Mouse (Mus musculus): ENCODE data around the gene Anapc16. TPM values are rescaled to one million over a fixed set of nuclear protein-coding genes. Genes with fewer than 3 reads are reported as not detected.

Gene Anapc16
- total RNA-seq, 1 experiment = 54.5 TPM

DNA sequence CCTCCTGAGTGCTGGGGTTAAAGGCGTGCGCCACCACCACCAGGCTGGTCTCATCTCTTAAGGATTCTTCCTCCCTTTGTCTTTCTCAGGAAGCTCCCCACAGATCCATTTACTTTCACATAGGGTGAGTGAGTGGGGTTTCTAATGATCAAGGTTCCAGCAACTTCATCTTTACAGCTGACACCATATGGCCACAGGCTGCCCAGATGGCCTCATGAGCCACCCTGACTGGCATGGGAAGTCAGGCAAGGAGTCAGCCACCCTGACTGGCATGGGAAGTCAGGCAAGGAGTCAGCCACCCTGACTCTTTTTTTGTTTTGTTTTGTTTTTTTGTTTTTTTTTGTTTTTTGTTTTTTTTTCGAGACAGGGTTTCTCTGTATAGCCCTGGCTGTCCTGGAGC, 57.5 kb downstream of the Anapc16 start:
- DNase-seq (ENCODE audit: low read depth, low spot score) = no peak
- peaks cover 0 to 17% of the 10 kb centered on the region in 2 experiments; a peak in 2 of 4 replicates for H3K4me1 ChIP-seq (ENCODE audit: control insufficient read depth in 2 of 2, insufficient read depth in 2 of 2, low read length in 2 of 2, poor library complexity in 1 of 2)
- in situ Hi-C loops (cut with MboI; ENCODE audit: low sequenced_read_pairs in 2 of 2, unreplicated experiment in 2 of 2) = no loop called here
- H3K36me3 ChIP-seq (ENCODE audit: control insufficient read depth, insufficient read depth, low read length, poor library complexity, severe bottlenecking) = peaks cover 8% of the 10 kb centered on the region
- no peak for TF ChIP-seq CHD2 (IDR thresholded peaks at IDR 0.05; ENCODE audit: low read depth, low read length)
- TF ChIP-seq MAFK (IDR thresholded peaks at IDR 0.05; ENCODE audit: insufficient read depth, low read depth, low read length) = no peak
- no peak for TF ChIP-seq ZC3H11A (IDR thresholded peaks at IDR 0.05; ENCODE audit: borderline replicate concordance, low read depth, low read length)
- TF ChIP-seq ZNF384 (IDR thresholded peaks at IDR 0.05; ENCODE audit: low read depth, low read length) = no peak
- no peak for TF ChIP-seq HCFC1 (IDR thresholded peaks at IDR 0.05; ENCODE audit: borderline replicate concordance, insufficient read depth, low read length)
- no peak overlapping the region for H3K27ac ChIP-seq (ENCODE audit: insufficient read depth, low read depth, low read length, poor library complexity, severe bottlenecking)
- no peak overlapping the region for H3K4me3 ChIP-seq (ENCODE audit: insufficient read depth in 1 of 2, low read depth in 1 of 2, low read length in 2 of 2, poor library complexity in 1 of 2, severe bottlenecking in 1 of 2)
- no peak overlapping the region for H3K9ac ChIP-seq (ENCODE audit: insufficient read depth, low read depth, low read length, poor library complexity, severe bottlenecking)
- H3K9me3 ChIP-seq (ENCODE audit: control insufficient read depth, insufficient read depth, low read depth, low read length) = no peaks in the 10 kb centered on the region

DNA sequence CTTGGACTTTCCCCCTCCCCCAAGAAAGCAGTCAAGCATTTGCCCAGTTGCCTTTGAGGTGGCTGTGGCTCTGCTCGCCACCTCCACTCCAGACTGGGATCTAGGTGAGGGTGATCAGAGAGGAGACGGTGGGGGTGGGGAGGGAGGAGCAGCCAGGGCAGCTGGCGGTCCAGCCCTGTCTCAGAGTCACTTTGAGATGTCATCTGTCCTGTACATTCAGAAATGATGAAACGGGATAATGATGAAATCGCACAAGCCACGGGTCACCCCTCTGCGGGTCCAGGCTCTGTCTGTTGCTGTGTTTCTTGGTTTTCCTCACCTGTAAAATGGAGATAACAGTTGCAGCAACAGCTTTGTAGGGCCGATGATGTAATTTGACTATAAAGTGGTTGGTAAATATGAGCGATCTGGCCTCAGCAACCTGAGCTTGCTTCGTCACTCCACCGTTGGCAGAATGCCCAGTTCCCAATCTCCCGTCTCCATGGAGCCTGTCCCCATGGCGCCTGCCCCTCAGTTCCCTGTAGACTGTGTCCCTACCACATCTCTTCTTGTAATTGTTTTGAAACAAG, 59.4 kb downstream of the Anapc16 start:
- in situ Hi-C loops (cut with MboI; ENCODE audit: low sequenced_read_pairs in 2 of 2, unreplicated experiment in 2 of 2) = no loop called here
- TF ChIP-seq MAFK (IDR thresholded peaks at IDR 0.05; ENCODE audit: insufficient read depth, low read depth, low read length) (no peak), ZC3H11A (IDR thresholded peaks at IDR 0.05; ENCODE audit: borderline replicate concordance, low read depth, low read length) (no peak), CHD2 (IDR thresholded peaks at IDR 0.05; ENCODE audit: low read depth, low read length) (no peak), HCFC1 (IDR thresholded peaks at IDR 0.05; ENCODE audit: borderline replicate concordance, insufficient read depth, low read length) (no peak), ZNF384 (IDR thresholded peaks at IDR 0.05; ENCODE audit: low read depth, low read length) (no peak)
- no peak for DNase-seq (ENCODE audit: low read depth, low spot score)
- Histone ChIP-seq H3K9me3 (ENCODE audit: control insufficient read depth, insufficient read depth, low read depth, low read length) (no peaks in the 10 kb centered on the region), H3K4me3 (ENCODE audit: insufficient read depth in 1 of 2, low read depth in 1 of 2, low read length in 2 of 2, poor library complexity in 1 of 2, severe bottlenecking in 1 of 2) (peak overlapping the region; percentile 8 to 24; a peak in 2 of 4 replicates), H3K27ac (ENCODE audit: insufficient read depth, low read depth, low read length, poor library complexity, severe bottlenecking) (no peak overlapping the region), H3K9ac (ENCODE audit: insufficient read depth, low read depth, low read length, poor library complexity, severe bottlenecking) (peak overlapping the region; percentile 52), H3K36me3 (ENCODE audit: control insufficient read depth, insufficient read depth, low read length, poor library complexity, severe bottlenecking) (no peaks in the 10 kb centered on the region), H3K4me1 (ENCODE audit: control insufficient read depth in 2 of 2, insufficient read depth in 2 of 2, low read length in 2 of 2, poor library complexity in 1 of 2) (peaks cover 0 to 17% of the 10 kb centered on the region in 2 experiments; a peak in 2 of 4 replicates)

DNA sequence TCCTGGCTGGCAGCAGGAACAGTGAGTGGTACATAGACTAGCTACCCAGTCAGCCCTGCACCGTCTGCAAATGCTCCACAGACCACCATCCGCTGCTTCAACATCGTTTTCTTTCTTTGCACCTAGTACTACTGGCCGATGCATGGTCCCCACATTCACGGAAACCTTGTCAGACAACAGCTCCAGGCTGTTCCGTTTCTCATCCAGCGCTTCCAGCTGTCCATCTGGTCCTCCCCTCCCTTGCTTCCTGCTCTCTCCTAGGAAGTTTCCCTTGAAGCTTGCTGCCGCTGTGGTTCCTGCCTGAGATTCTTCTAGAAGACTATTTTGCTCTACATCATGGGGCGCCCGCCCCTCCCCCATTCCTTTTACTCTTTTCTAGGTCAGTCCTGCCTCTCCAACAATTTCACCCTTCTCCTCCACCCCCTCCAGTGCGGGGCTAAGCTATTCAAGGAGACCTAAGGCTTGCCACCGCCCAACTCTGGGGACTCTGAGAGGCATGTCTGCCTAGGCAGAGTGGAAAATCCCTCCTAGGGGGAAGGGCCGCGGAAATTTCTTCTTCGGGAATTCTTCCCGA, 60.0 kb downstream of the Anapc16 start:
- H3K36me3 ChIP-seq (ENCODE audit: control insufficient read depth, insufficient read depth, low read length, poor library complexity, severe bottlenecking) = no peaks in the 10 kb centered on the region
- H3K4me1 ChIP-seq (ENCODE audit: control insufficient read depth in 2 of 2, insufficient read depth in 2 of 2, low read length in 2 of 2, poor library complexity in 1 of 2) = peaks cover 0 to 17% of the 10 kb centered on the region in 2 experiments; a peak in 2 of 4 replicates
- no peak overlapping the region for H3K27ac ChIP-seq (ENCODE audit: insufficient read depth, low read depth, low read length, poor library complexity, severe bottlenecking)
- peak overlapping the region; percentile 8 to 24; a peak in 3 of 4 replicates for H3K4me3 ChIP-seq (ENCODE audit: insufficient read depth in 1 of 2, low read depth in 1 of 2, low read length in 2 of 2, poor library complexity in 1 of 2, severe bottlenecking in 1 of 2)
- no peaks in the 10 kb centered on the region for H3K9me3 ChIP-seq (ENCODE audit: control insufficient read depth, insufficient read depth, low read depth, low read length)
- peak overlapping the region; percentile 52 for H3K9ac ChIP-seq (ENCODE audit: insufficient read depth, low read depth, low read length, poor library complexity, severe bottlenecking)
- in situ Hi-C loops (cut with MboI; ENCODE audit: low sequenced_read_pairs in 2 of 2, unreplicated experiment in 2 of 2) = no loop called here
- DNase-seq (ENCODE audit: low read depth, low spot score) = no peak
- TF ChIP-seq CHD2 (IDR thresholded peaks at IDR 0.05; ENCODE audit: low read depth, low read length) (no peak), ZC3H11A (IDR thresholded peaks at IDR 0.05; ENCODE audit: borderline replicate concordance, low read depth, low read length) (no peak), MAFK (IDR thresholded peaks at IDR 0.05; ENCODE audit: insufficient read depth, low read depth, low read length) (no peak), HCFC1 (IDR thresholded peaks at IDR 0.05; ENCODE audit: borderline replicate concordance, insufficient read depth, low read length) (no peak), ZNF384 (IDR thresholded peaks at IDR 0.05; ENCODE audit: low read depth, low read length) (no peak)

DNA sequence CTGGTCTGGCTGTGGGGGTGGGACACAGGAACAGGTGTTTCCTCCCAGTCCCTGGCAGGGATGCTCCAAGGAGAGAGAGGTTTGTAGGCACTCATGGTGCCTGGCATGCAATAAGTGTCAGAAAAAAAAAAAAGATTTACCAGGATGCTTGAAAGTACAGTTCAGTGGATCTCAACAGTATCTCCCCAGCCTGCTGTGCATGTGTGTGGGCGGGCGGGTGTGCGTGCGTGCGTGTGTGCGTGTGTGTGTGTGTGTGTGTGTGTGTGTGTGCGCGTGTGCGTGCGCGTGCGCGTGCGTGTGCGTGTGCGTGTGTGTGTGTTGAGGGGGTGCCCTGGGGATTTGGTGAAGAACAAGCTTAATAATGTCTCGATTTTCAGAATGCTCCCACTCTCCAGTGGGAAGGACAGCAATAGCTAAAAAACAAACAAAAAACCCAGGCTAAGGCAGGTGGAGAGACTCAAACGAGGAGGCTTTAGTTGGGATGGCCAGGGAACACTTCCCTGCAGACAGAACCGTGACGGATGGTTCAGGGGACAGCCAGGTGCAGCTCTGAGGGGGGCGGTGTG, 60.6 kb downstream of the Anapc16 start:
- Histone ChIP-seq H3K4me3 (ENCODE audit: insufficient read depth in 1 of 2, low read depth in 1 of 2, low read length in 2 of 2, poor library complexity in 1 of 2, severe bottlenecking in 1 of 2) (peak overlapping the region; percentile 8 to 24; a peak in 2 of 4 replicates), H3K36me3 (ENCODE audit: control insufficient read depth, insufficient read depth, low read length, poor library complexity, severe bottlenecking) (no peaks in the 10 kb centered on the region), H3K9me3 (ENCODE audit: control insufficient read depth, insufficient read depth, low read depth, low read length) (no peaks in the 10 kb centered on the region), H3K27ac (ENCODE audit: insufficient read depth, low read depth, low read length, poor library complexity, severe bottlenecking) (no peak overlapping the region), H3K9ac (ENCODE audit: insufficient read depth, low read depth, low read length, poor library complexity, severe bottlenecking) (peak overlapping the region; percentile 17; the same call in 1 of the 2 replicates), H3K4me1 (ENCODE audit: control insufficient read depth in 2 of 2, insufficient read depth in 2 of 2, low read length in 2 of 2, poor library complexity in 1 of 2) (peaks cover 0 to 17% of the 10 kb centered on the region in 2 experiments; a peak in 2 of 4 replicates)
- no peak for TF ChIP-seq ZNF384 (IDR thresholded peaks at IDR 0.05; ENCODE audit: low read depth, low read length)
- TF ChIP-seq CHD2 (IDR thresholded peaks at IDR 0.05; ENCODE audit: low read depth, low read length) = no peak
- TF ChIP-seq HCFC1 (IDR thresholded peaks at IDR 0.05; ENCODE audit: borderline replicate concordance, insufficient read depth, low read length) = no peak
- in situ Hi-C loops (cut with MboI; ENCODE audit: low sequenced_read_pairs in 2 of 2, unreplicated experiment in 2 of 2) = no loop called here
- no peak for DNase-seq (ENCODE audit: low read depth, low spot score)

Measured in ES-E14 (cell line).